In genomic region chr16:44964526-44965374, GRCm38 (mm10) we compare ENCODE assay signal across 22 mouse cellular contexts. TPM values are rescaled to one million over a fixed set of nuclear protein-coding genes. Genes with fewer than 3 reads are reported as not detected.
DNase-seq lines count a peak whose midpoint lies in the region; ATAC-seq and TF ChIP-seq lines count a peak whose summit lies in the region.
"Had no signal": no experiment of that assay in that cellular context is flagged by ENCODE, and none has a peak within 500 bp of the region (broad histone marks: within the 10 kb centered on the region; RNA-seq: fewer than 3 reads in every experiment).

No protein-coding gene starts in this region.

- WGBS in heart, embryonic 12.5 days: 70% methylated on average over 6 of the region's 6 CpGs
- 43% methylated on average over 6 of the region's 6 CpGs for WGBS in liver, postnatal 0 days (ENCODE audit: insufficient replicate concordance)
- WGBS in liver, embryonic 12.5 days (ENCODE audit: insufficient replicate concordance): 32% methylated on average over 6 of the region's 6 CpGs
- WGBS in forebrain, embryonic 12.5 days: 88% methylated on average over 6 of the region's 6 CpGs
- WGBS in hindbrain, postnatal 0 days: 92% methylated on average over 6 of the region's 6 CpGs

- no peaks in the 10 kb centered on the region for H3K9me3 ChIP-seq in heart, embryonic 12.5 days (replicated peaks)
- H3K9me3 ChIP-seq in liver, postnatal 0 days (ENCODE audit: low read length): no peaks in the 10 kb centered on the region
- H3K9me3 ChIP-seq in liver, embryonic 12.5 days (replicated peaks): no peaks in the 10 kb centered on the region
- no peaks in the 10 kb centered on the region for H3K9me3 ChIP-seq in forebrain, embryonic 12.5 days
- no peaks in the 10 kb centered on the region for H3K9me3 ChIP-seq in hindbrain, postnatal 0 days (ENCODE audit: low read length)
- H3K9me3 ChIP-seq: forebrain, embryonic 10.5 days; hindbrain, embryonic 12.5 days; limb, embryonic 15.5 days; midbrain, embryonic 13.5 days had no signal

- H3K4me1 ChIP-seq in heart, embryonic 12.5 days (replicated peaks): no peaks in the 10 kb centered on the region; the same call in 1 of the 2 replicates
- H3K4me1 ChIP-seq in liver, postnatal 0 days (ENCODE audit: insufficient read depth): peaks cover 5% of the 10 kb centered on the region; the same call in 1 of the 2 replicates
- H3K4me1 ChIP-seq in liver, embryonic 12.5 days: peaks cover 13% of the 10 kb centered on the region
- no peaks in the 10 kb centered on the region for H3K4me1 ChIP-seq in forebrain, embryonic 12.5 days
- no peaks in the 10 kb centered on the region for H3K4me1 ChIP-seq in hindbrain, postnatal 0 days (ENCODE audit: insufficient read depth, low read length)
- H3K4me1 ChIP-seq: forebrain, embryonic 10.5 days; hindbrain, embryonic 12.5 days; midbrain, embryonic 13.5 days had no signal

- no peak overlapping the region for H3K4me3 ChIP-seq in heart, embryonic 12.5 days
- H3K4me3 ChIP-seq in liver, postnatal 0 days (ENCODE audit: low read depth, low read length): no peak overlapping the region
- H3K4me3 ChIP-seq in liver, embryonic 12.5 days: no peak overlapping the region
- no peak overlapping the region for H3K4me3 ChIP-seq in forebrain, embryonic 12.5 days (replicated peaks)
- no peak overlapping the region for H3K4me3 ChIP-seq in hindbrain, postnatal 0 days (ENCODE audit: low read length)
- H3K4me3 ChIP-seq: forebrain, embryonic 10.5 days; hindbrain, embryonic 12.5 days; limb, embryonic 15.5 days; midbrain, embryonic 13.5 days had no signal

- no peak for DNase-seq in heart, adult 18-20 months
- no peak for DNase-seq in liver, postnatal 0 days
- DNase-seq in hindbrain, postnatal 0 days (ENCODE audit: low spot score): no peak
- DNase-seq: B cell, adult 2 months; cerebellum, adult 2 months; cerebellum, postnatal 36 days had no signal

- ATAC-seq in heart, embryonic 12.5 days (ENCODE audit: insufficient number of reproducible peaks, low FRiP score): peak; percentile 61; the same call in 1 of the 2 replicates
- ATAC-seq in liver, postnatal 0 days: no peak
- ATAC-seq in liver, embryonic 12.5 days: no peak
- peak; percentile 60 for ATAC-seq in CD4-positive, CD25-positive, alpha-beta regulatory T cell, adult 4 months
- peak; percentile 53 for ATAC-seq in inflammation-experienced regulatory T-cells, adult 6 months
- no peak for ATAC-seq in forebrain, embryonic 12.5 days (ENCODE audit: low FRiP score)
- no peak for ATAC-seq in hindbrain, postnatal 0 days
- ATAC-seq: intestine, embryonic 16.5 days; midbrain, embryonic 13.5 days had no signal

- H3K4me2 ChIP-seq in heart, embryonic 12.5 days: no peak overlapping the region
- no peak overlapping the region for H3K4me2 ChIP-seq in liver, postnatal 0 days (ENCODE audit: low read depth, low read length)
- H3K4me2 ChIP-seq in liver, embryonic 12.5 days: no peak overlapping the region
- no peak overlapping the region for H3K4me2 ChIP-seq in forebrain, embryonic 12.5 days
- H3K4me2 ChIP-seq in hindbrain, postnatal 0 days (ENCODE audit: low read depth, low read length): no peak overlapping the region
- H3K4me2 ChIP-seq: hindbrain, embryonic 12.5 days; limb, embryonic 15.5 days; midbrain, embryonic 13.5 days had no signal

- H3K27me3 ChIP-seq in heart, embryonic 12.5 days (replicated peaks): no peaks in the 10 kb centered on the region
- H3K27me3 ChIP-seq in liver, postnatal 0 days (ENCODE audit: insufficient read depth, low read length): no peaks in the 10 kb centered on the region
- 0 out of 2 replicates have a peak, but pooled peaks cover 3% of the 10 kb centered on the region for H3K27me3 ChIP-seq in liver, embryonic 12.5 days (replicated peaks)
- H3K27me3 ChIP-seq in forebrain, embryonic 12.5 days: no peaks in the 10 kb centered on the region
- H3K27me3 ChIP-seq in hindbrain, postnatal 0 days (ENCODE audit: insufficient read depth, low read length): no peaks in the 10 kb centered on the region
- H3K27me3 ChIP-seq: hindbrain, embryonic 12.5 days; limb, embryonic 15.5 days; midbrain, embryonic 13.5 days had no signal

- H3K36me3 ChIP-seq in heart, embryonic 12.5 days: no peaks in the 10 kb centered on the region
- H3K36me3 ChIP-seq in liver, postnatal 0 days (replicated peaks; ENCODE audit: insufficient read depth, low read length): no peaks in the 10 kb centered on the region
- H3K36me3 ChIP-seq in liver, embryonic 12.5 days: no peaks in the 10 kb centered on the region
- H3K36me3 ChIP-seq in forebrain, embryonic 12.5 days (replicated peaks): no peaks in the 10 kb centered on the region
- no peaks in the 10 kb centered on the region for H3K36me3 ChIP-seq in hindbrain, postnatal 0 days (ENCODE audit: insufficient read depth, low read length)
- H3K36me3 ChIP-seq: forebrain, embryonic 10.5 days; hindbrain, embryonic 12.5 days; limb, embryonic 15.5 days; midbrain, embryonic 13.5 days had no signal

- no peak for TF ChIP-seq EP300 in liver, postnatal 0 days (IDR thresholded peaks at IDR 0.05; ENCODE audit: low read depth)

- peak overlapping the region; percentile 78 for H3K27ac ChIP-seq in heart, embryonic 12.5 days (ENCODE audit: poor library complexity, severe bottlenecking)
- peak overlapping the region; percentile 26; the same call in 1 of the 2 replicates for H3K27ac ChIP-seq in liver, postnatal 0 days (ENCODE audit: low read depth)
- H3K27ac ChIP-seq in liver, embryonic 12.5 days: no peak overlapping the region
- H3K27ac ChIP-seq in forebrain, embryonic 12.5 days: no peak overlapping the region
- no peak overlapping the region for H3K27ac ChIP-seq in hindbrain, postnatal 0 days
- H3K27ac ChIP-seq: forebrain, embryonic 10.5 days; hindbrain, embryonic 12.5 days; limb, embryonic 15.5 days; midbrain, embryonic 13.5 days had no signal

- no peak overlapping the region for H3K9ac ChIP-seq in heart, embryonic 12.5 days
- no peak overlapping the region for H3K9ac ChIP-seq in liver, postnatal 0 days (replicated peaks)
- no peak overlapping the region for H3K9ac ChIP-seq in liver, embryonic 12.5 days
- no peak overlapping the region for H3K9ac ChIP-seq in forebrain, embryonic 12.5 days
- no peak overlapping the region for H3K9ac ChIP-seq in hindbrain, postnatal 0 days (replicated peaks; ENCODE audit: low read length)
- H3K9ac ChIP-seq: hindbrain, embryonic 12.5 days; limb, embryonic 15.5 days; midbrain, embryonic 13.5 days had no signal

- TF ChIP-seq CTCF in liver, postnatal 0 days (IDR thresholded peaks at IDR 0.05; ENCODE audit: low read depth): no peak
- no peak for TF ChIP-seq CTCF in hindbrain, postnatal 0 days (IDR thresholded peaks at IDR 0.05; ENCODE audit: low read depth)

RNA-seq across cellular contexts. Expression of gene Cd200r3, which starts 21.3 kb away (rescaled TPM):
- polyA plus RNA-seq in heart, embryonic 12.5 days (2016; fragmentation: Nextera tagmentation; extraction: Ambion mirVana): 0.13 and 0.27 TPM in 2 replicates
- total RNA-seq in heart, adult 18-20 months (2021): not detected
- 0.69 and 0.79 TPM in 2 replicates for polyA plus RNA-seq in liver, postnatal 0 days (2015; fragmentation: Nextera tagmentation; extraction: Ambion mirVana)
- 0.36 and 0.87 TPM in 2 replicates for polyA plus RNA-seq in liver, embryonic 12.5 days (2016; fragmentation: Nextera tagmentation; extraction: Ambion mirVana)
- polyA plus RNA-seq in CD4-positive, CD25-positive, alpha-beta regulatory T cell, adult 4 months (2017; shearing (Covaris generic)): 1 to 10 TPM; 1.4 to 1.8 TPM
- 1 to 10 TPM in 1 of 3 experiments, not detected in 2; 1.9 TPM for polyA plus RNA-seq in inflammation-experienced regulatory T-cells, adult 6 months (2017; shearing (Covaris generic))
- polyA plus RNA-seq in forebrain, embryonic 12.5 days (2016; fragmentation: Nextera tagmentation; extraction: Ambion mirVana): not detected in 2 replicates
- total RNA-seq in hindbrain, postnatal 0 days (2014; rRNA removed): not detected in 2 replicates
- polyA plus RNA-seq in hindbrain, postnatal 0 days (2015; fragmentation: Nextera tagmentation; extraction: Ambion mirVana): not detected in 2 replicates
- total RNA-seq: ES-E14; gastrocnemius, adult 18-20 months; layer of hippocampus, postnatal 25 days; left cerebral cortex, postnatal 36 days had no signal
- polyA plus RNA-seq: cerebellum, adult 2 months; forebrain, embryonic 10.5 days; hindbrain, embryonic 12.5 days; midbrain, embryonic 13.5 days; neural tube, embryonic 14.5 days; small intestine, adult 2 months had no signal

Comparison
In these comparisons a context has a peak if more than half of its experiments do, and no peak if none do; other contexts are left out.
1. H3K27ac ChIP-seq: peak in heart, embryonic 12.5 days (single experiment) and liver, postnatal 0 days (single experiment); none in liver, embryonic 12.5 days (single experiment), forebrain, embryonic 12.5 days (single experiment) and hindbrain, postnatal 0 days (single experiment).
2. ATAC-seq: peak in heart, embryonic 12.5 days (single experiment), CD4-positive, CD25-positive, alpha-beta regulatory T cell, adult 4 months (single experiment) and inflammation-experienced regulatory T-cells, adult 6 months (single experiment); none in liver, postnatal 0 days (single experiment), liver, embryonic 12.5 days (single experiment), forebrain, embryonic 12.5 days (single experiment) and hindbrain, postnatal 0 days (single experiment).